Mouse (Mus musculus) bone marrow macrophage, adult 2 months (primary cell): ENCODE data around the gene Snx5. TPM values are rescaled to one million over a fixed set of nuclear protein-coding genes. Genes with fewer than 3 reads are reported as not detected.

Experiments
- H3K27ac ChIP-seq: 2 replicates; pipeline ENCODE4 v1.5.1; 2012; ENCODE audit warnings: low read depth, low read length; ENCODE audit not compliant: insufficient read depth
- H3K4me1 ChIP-seq: 2 replicates; pipeline ENCODE4 v1.6.1; 2012; ENCODE audit warnings: low read length; ENCODE audit not compliant: control insufficient read depth, insufficient read depth
- H3K4me3 ChIP-seq: 2 replicates; pipeline ENCODE4 v1.5.1; 2012; ENCODE audit warnings: mild to moderate bottlenecking, low read length, moderate library complexity; ENCODE audit not compliant: insufficient read depth
- CTCF ChIP-seq: IDR thresholded peaks from 2 replicates; pipeline ENCODE4 v1.5.1; 2012; ENCODE audit warnings: low read depth, mild to moderate bottlenecking, low read length, moderate library complexity
- POLR2A ChIP-seq: IDR thresholded peaks from 2 replicates; pipeline ENCODE4 v1.6.1; 2012; ENCODE audit warnings: mild to moderate bottlenecking, low read depth, low read length, borderline replicate concordance
- polyA plus RNA-seq: library from polyadenylated mRNA; stranded (reverse); fragments of >200 nt; gene quantifications from 2 replicates; pipeline ENCODE4 v1.2.4, GENCODE M21; 2012; ENCODE audit not compliant: missing spikeins, insufficient read depth, insufficient read length

Snx5 gene
- polyA plus RNA-seq, 1 experiment = 867 TPM

- TF ChIP-seq CTCF (no peak), POLR2A (no peak)
- Histone ChIP-seq H3K27ac (peak overlapping the region; percentile 90), H3K4me1 (peaks cover 55% of the 10 kb centered on the region), H3K4me3 (no peak overlapping the region)
Measured at GRCm38 (mm10) chr2:144247337-144247978, 23.2 kb downstream of the Snx5 start.

DNA sequence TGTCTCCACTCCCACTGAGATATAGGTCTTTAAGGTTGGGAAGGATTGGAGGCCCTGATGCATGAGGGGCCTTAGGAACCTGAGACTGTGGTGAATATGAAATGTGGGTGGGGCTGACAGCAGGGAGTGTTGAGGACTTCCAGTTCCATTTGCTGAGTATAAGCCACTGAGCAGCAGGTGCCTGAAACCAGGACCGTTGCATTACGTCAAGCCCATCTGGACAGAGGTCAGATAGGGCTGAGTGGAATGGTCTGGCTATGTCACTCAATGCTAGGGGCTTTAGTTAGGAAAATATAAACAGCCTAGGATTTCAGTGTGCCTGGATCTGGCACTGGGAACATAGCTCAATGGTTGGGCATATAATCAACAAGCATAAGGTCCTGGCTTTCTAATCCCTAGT, 24.4 kb downstream of the Snx5 start:
- Histone ChIP-seq H3K27ac (peak overlapping the region; percentile 90), H3K4me3 (no peak overlapping the region), H3K4me1 (peaks cover 54% of the 10 kb centered on the region)
- TF ChIP-seq CTCF = no peak
- no peak for TF ChIP-seq POLR2A

- H3K27ac ChIP-seq = peak overlapping the region; percentile 92
- no peak for TF ChIP-seq POLR2A
- TF ChIP-seq CTCF = no peak
- H3K4me3 ChIP-seq = peak overlapping the region; percentile 18; the same call in 1 of the 2 replicates
- H3K4me1 ChIP-seq = peaks cover 51% of the 10 kb centered on the region
Measured at GRCm38 (mm10) chr2:144245464-144245863, 25.2 kb downstream of the Snx5 start.

GRCm38 (mm10) chr2:144240095-144240899, 30.4 kb downstream of the Snx5 start:
- peaks cover 33% of the 10 kb centered on the region for H3K4me1 ChIP-seq
- no peak overlapping the region for H3K4me3 ChIP-seq
- TF ChIP-seq CTCF = no peak
- H3K27ac ChIP-seq = no peak overlapping the region

- H3K27ac ChIP-seq = no peak overlapping the region
- no peak overlapping the region for H3K4me3 ChIP-seq
- TF ChIP-seq POLR2A = no peak
- TF ChIP-seq CTCF = no peak
- H3K4me1 ChIP-seq = peaks cover 23% of the 10 kb centered on the region
Measured at GRCm38 (mm10) chr2:144239318-144239717, 31.4 kb downstream of the Snx5 start.

DNA sequence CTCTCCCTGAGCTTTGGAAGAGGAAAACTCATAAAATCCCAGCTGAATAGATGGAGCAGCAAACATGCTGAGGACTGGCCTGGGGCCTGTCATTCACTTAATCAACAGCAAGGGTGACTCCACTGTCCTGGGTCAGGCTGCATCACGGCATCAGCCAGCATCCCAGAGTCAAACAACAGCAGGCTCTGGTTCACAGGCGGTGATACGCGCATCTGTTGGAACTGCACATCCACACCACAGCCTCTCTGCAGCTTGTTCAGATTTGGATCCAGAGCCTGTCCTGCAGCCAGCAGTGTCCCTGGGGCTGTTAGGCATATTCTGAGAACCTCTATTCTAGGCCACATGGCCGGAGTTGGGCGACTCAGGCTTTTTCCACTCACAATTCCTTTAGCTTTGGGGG, 32.4 kb downstream of the Snx5 start:
- H3K4me1 ChIP-seq = peaks cover 23% of the 10 kb centered on the region
- H3K4me3 ChIP-seq = no peak overlapping the region
- no peak for TF ChIP-seq POLR2A
- TF ChIP-seq CTCF = no peak
- no peak overlapping the region for H3K27ac ChIP-seq

DNA sequence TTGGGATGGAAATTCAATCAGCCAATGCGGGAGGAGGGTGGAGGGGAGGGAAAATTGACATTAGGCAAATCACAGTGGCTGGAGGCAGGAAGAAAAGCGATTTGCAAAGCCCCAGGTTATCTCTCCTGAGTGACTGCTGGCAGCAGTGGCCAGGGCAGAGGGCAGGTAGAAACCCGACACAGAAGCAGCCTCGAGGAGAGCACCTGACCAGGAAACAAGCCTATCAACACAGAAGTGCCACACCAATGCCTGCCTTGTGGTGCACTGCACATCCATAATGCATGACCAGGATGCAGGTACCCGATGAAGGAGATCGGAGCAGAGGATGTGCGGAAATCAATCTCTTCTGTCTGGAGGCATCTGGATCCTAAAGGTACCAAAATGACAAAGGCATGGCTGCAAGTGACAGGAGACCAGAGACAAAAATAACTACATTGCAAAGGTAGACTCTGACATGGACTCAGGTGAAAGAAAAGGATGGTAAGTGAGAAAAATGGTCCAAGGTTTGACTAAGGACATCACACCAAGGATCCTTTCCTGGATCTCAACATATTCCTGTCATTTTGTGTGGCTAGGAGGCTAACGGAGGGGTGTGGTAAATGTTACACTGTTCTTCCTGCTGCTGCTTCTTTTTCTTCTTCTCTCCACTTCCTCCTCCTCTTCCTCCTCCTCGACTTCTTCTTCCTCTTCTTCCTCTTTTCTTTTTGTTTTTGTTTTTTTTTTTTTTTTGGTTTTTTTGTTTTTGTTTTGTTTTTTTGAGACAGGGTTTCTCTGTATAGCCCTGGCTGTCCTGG, 33.7 kb downstream of the Snx5 start:
- H3K4me1 ChIP-seq = peaks cover 23% of the 10 kb centered on the region
- 0 out of 2 replicates have a peak overlapping the region, but pooled peaks have one; percentile 1 for H3K27ac ChIP-seq
- no peak overlapping the region for H3K4me3 ChIP-seq
- TF ChIP-seq CTCF = no peak
- TF ChIP-seq POLR2A = no peak

- peaks cover 21% of the 10 kb centered on the region for H3K4me1 ChIP-seq
- TF ChIP-seq CTCF = no peak
- TF ChIP-seq POLR2A = no peak
- H3K27ac ChIP-seq = no peak overlapping the region
- no peak overlapping the region for H3K4me3 ChIP-seq
Measured at GRCm38 (mm10) chr2:144235776-144236175, 34.9 kb downstream of the Snx5 start.

GRCm38 (mm10) chr2:144233534-144233933, 37.2 kb downstream of the Snx5 start:
- H3K27ac ChIP-seq = no peak overlapping the region
- no peak overlapping the region for H3K4me3 ChIP-seq
- no peak for TF ChIP-seq POLR2A
- no peak for TF ChIP-seq CTCF
- H3K4me1 ChIP-seq = peaks cover 21% of the 10 kb centered on the region
